Mouse (Mus musculus) liver, postnatal 0 days (tissue): ENCODE data around the gene Pnkp. TPM values are rescaled to one million over a fixed set of nuclear protein-coding genes. Genes with fewer than 3 reads are reported as not detected.
A peak's percentile ranks its signal among the peaks of the same experiment; 100 is the strongest.

ENCODE experiments used
- ATAC-seq: fragments of 200-750 bp; cut with Nextera tagmentation; 2 replicates; pipeline ENCODE4 v1.8.0; 2017; ENCODE audit warnings: mild to moderate bottlenecking, moderate library complexity
- DNase-seq: peaks from one replicate; pipeline ENCODE4 v3.0.0-alpha.2; 2016
- H3K27ac ChIP-seq: fragments of 300-500 bp; sonication (generic); 2 replicates; pipeline ENCODE4 v1.5.1; 2014; ENCODE audit warnings: antibody characterized with exemption, moderate library complexity, mild to moderate bottlenecking, low read depth
- H3K27me3 ChIP-seq: fragments of 300-500 bp; sonication (generic); 2 replicates; pipeline ENCODE4 v1.6.1; 2014; ENCODE audit warnings: low read length, control low read depth, mixed read lengths; ENCODE audit not compliant: insufficient read depth
- H3K36me3 ChIP-seq: fragments of 300-500 bp; sonication (generic); replicated peaks from 2 replicates; pipeline ENCODE4 v1.6.1; 2014; ENCODE audit warnings: mild to moderate bottlenecking, control low read depth, low read length, moderate library complexity, mixed read lengths; ENCODE audit not compliant: insufficient read depth
- H3K4me1 ChIP-seq: fragments of 300-500 bp; sonication (generic); 2 replicates; pipeline ENCODE4 v1.6.1; 2014; ENCODE audit warnings: antibody characterized with exemption, mild to moderate bottlenecking, control low read depth; ENCODE audit not compliant: insufficient read depth
- H3K4me2 ChIP-seq: fragments of 300-500 bp; sonication (generic); 2 replicates; pipeline ENCODE4 v1.6.1; 2014; ENCODE audit warnings: low read depth, mild to moderate bottlenecking, low read length, moderate library complexity, mixed read lengths
- H3K4me3 ChIP-seq: fragments of 300-500 bp; sonication (generic); 2 replicates; pipeline ENCODE4 v1.5.1; 2014; ENCODE audit warnings: low read depth, low read length
- H3K9ac ChIP-seq: fragments of 300-500 bp; sonication (generic); replicated peaks from 2 replicates; pipeline ENCODE4 v1.6.1; 2014; ENCODE audit warnings: mild to moderate bottlenecking, moderate library complexity
- H3K9me3 ChIP-seq: fragments of 300-500 bp; sonication (generic); 2 replicates; pipeline ENCODE4 v1.6.1; 2016; ENCODE audit warnings: mild to moderate bottlenecking, control low read depth, low read length, mixed read lengths
- CTCF ChIP-seq: sonication (generic); IDR thresholded peaks from 2 replicates; pipeline ENCODE4 v1.5.1; 2016; ENCODE audit warnings: antibody characterized with exemption, low read depth
- EP300 ChIP-seq: IDR thresholded peaks from 2 replicates; pipeline ENCODE4 v1.6.1; 2016; ENCODE audit warnings: antibody characterized with exemption, low read depth, mild to moderate bottlenecking
- WGBS: fragments of 180-500 bp; shearing (Covaris S2); extraction: QIAGEN DNeasy Blood & Tissue Kit; methylation state at CpG from one replicate; pipeline ENCODE4 v1.1.7; 2014; ENCODE audit not compliant: insufficient replicate concordance; 5-methylcytosine and 5-hydroxymethylcytosine counted together
- polyA plus RNA-seq: library from polyadenylated mRNA; unstranded; fragments of >200 nt; fragmentation: Nextera tagmentation; extraction: Ambion mirVana; gene quantifications from 2 replicates; pipeline ENCODE4 v1.2.1, GENCODE M21; 2015

The Pnkp gene
- polyA plus RNA-seq, 1 experiment from 2014 or later, result 27.9 TPM

DNA sequence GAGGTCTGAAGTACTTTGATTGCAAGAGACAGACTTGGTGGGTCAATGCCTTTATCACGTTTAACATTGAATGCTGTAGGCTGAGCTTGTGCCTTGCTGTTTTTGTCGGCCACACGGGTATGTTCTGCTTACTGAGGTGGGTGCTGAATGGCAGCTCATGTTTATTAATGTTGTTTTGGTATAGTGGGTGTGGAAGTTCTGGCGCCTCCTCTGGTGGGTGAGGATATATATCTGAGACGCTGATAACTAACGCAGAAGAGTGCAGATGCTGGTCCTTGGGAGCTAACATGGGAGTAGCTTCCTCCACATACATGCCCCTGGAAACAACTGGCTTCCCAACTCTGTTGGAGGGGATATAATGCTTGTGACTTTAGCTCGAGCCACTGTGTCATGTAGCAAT, 33.5 kb upstream of the Pnkp start:
- WGBS, result 33% methylated on average over 7 of the region's 7 CpGs
- ATAC-seq (no peak), DNase-seq (peak; percentile 29)
- Histone ChIP-seq H3K27ac (no peak overlapping the region), H3K9me3 (no peaks in the 10 kb centered on the region), H3K27me3 (no peaks in the 10 kb centered on the region), H3K36me3 (peaks cover 8% of the 10 kb centered on the region), H3K9ac (no peak overlapping the region), H3K4me3 (no peak overlapping the region), H3K4me2 (no peak overlapping the region), H3K4me1 (peaks cover 33% of the 10 kb centered on the region)
- TF ChIP-seq CTCF (peak; percentile 50), EP300 (no peak)

DNA sequence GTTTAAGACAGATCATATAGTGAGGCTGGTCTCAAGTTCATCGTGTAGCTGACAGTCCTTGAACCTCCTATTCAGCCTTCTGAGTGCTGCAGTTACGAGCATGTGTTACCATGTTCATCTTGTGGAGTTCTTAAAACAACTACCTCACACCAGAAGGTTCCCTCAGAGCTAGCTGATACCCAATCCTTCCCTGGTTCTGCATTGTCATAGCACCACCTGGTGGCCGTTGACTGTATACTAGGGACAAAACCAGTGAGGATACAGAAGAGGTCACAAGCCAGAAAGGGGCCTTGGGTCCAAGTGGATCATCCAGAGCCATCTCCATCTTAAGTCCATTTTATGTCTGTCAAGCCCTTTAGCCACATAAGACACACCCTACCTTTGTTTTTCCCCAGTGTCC, 32.1 kb upstream of the Pnkp start:
- H3K27ac ChIP-seq, result no peak overlapping the region
- ATAC-seq (no peak), DNase-seq (peak; percentile 86)
- peaks cover 19% of the 10 kb centered on the region; the same call in 1 of the 2 replicates for H3K4me1 ChIP-seq
- H3K27me3 ChIP-seq, result no peaks in the 10 kb centered on the region
- H3K4me2 ChIP-seq, result no peak overlapping the region
- 8% methylated on average over 3 of the region's 3 CpGs for WGBS
- no peak overlapping the region for H3K4me3 ChIP-seq
- H3K9ac ChIP-seq, result no peak overlapping the region
- H3K9me3 ChIP-seq, result no peaks in the 10 kb centered on the region
- H3K36me3 ChIP-seq, result peaks cover 22% of the 10 kb centered on the region
- TF ChIP-seq CTCF (peak; percentile 98), EP300 (no peak)

DNA sequence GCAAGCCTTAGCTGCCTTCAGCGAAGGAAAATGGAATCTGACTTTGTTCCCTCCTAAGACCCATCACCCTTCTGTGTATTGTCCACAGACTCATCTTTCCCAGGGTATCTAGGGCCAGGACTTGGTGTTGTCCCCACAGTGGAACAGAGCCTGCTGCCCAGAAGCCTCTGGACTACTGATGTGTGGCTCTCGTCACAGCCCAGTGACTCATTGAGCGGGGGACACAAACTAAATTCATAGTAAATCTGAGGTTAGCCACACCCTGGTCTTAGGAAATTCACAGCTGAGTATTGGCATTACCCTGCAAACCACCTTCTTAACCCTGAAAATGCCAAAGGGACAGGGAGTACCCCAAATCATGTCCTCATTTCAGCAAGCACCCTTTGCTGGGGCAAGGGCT, 30.2 kb upstream of the Pnkp start:
- DNase-seq (no peak), ATAC-seq (no peak)
- no peaks in the 10 kb centered on the region for H3K27me3 ChIP-seq
- H3K9me3 ChIP-seq, result no peaks in the 10 kb centered on the region
- no peak overlapping the region for H3K4me2 ChIP-seq
- no peak overlapping the region for H3K4me3 ChIP-seq
- TF ChIP-seq EP300, result no peak
- TF ChIP-seq CTCF, result no peak
- WGBS, result 72% methylated on average over 3 of the region's 3 CpGs
- peaks cover under 1% of the 10 kb centered on the region; the same call in 1 of the 2 replicates for H3K4me1 ChIP-seq
- no peak overlapping the region for H3K27ac ChIP-seq
- peaks cover 38% of the 10 kb centered on the region for H3K36me3 ChIP-seq
- no peak overlapping the region for H3K9ac ChIP-seq

DNA sequence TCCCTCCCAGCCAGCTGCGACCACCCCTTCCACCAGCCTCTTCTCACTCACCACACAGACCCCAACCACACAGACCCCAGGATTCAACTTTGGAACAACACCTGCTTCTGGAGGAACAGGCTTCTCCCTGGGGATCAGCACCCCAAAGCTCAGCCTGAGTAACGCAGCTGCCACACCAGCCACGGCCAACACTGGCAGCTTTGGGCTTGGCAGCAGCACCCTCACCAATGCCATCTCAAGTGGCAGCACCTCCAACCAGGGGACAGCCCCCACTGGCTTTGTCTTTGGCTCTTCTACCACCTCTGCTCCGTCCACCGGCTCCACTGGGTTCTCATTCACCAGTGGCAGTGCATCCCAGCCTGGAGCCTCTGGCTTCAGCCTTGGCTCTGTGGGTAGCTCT, 28.2 kb upstream of the Pnkp start:
- no peak for ATAC-seq
- TF ChIP-seq CTCF, result no peak
- no peak for TF ChIP-seq EP300
- no peak for DNase-seq
- Histone ChIP-seq H3K27me3 (no peaks in the 10 kb centered on the region), H3K9ac (no peak overlapping the region), H3K4me2 (no peak overlapping the region), H3K36me3 (peaks cover 38% of the 10 kb centered on the region), H3K27ac (no peak overlapping the region), H3K4me3 (no peak overlapping the region), H3K4me1 (no peaks in the 10 kb centered on the region), H3K9me3 (no peaks in the 10 kb centered on the region)
- 88% methylated on average over 5 of the region's 5 CpGs for WGBS

DNA sequence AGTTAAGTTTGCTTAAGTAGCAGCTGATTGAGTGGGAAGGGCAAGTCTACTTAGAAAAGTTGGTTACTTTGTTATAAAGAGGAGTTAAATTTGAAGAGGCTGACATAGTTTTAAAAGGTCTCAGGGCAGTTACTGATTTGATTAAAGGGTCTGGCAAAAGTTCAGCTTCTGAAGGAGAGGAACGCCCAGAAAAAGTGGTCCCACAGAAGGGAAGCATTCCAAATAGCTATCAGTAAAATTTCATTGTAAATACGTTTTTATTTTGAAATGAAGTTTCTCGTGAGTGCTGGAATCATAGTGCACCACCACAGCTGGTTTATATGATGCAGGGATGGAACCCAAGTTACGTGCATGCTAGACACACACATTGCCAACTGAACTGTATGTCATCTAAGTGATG, 24.2 kb upstream of the Pnkp start:
- H3K4me2 ChIP-seq, result no peak overlapping the region
- no peak overlapping the region for H3K27ac ChIP-seq
- no peaks in the 10 kb centered on the region for H3K27me3 ChIP-seq
- no peak overlapping the region for H3K9ac ChIP-seq
- WGBS, result 78% methylated on average over 4 of the region's 4 CpGs
- H3K9me3 ChIP-seq, result no peaks in the 10 kb centered on the region
- no peak overlapping the region for H3K4me3 ChIP-seq
- DNase-seq (no peak), ATAC-seq (no peak)
- peaks cover 32% of the 10 kb centered on the region for H3K36me3 ChIP-seq
- TF ChIP-seq EP300, result no peak
- TF ChIP-seq CTCF, result no peak
- H3K4me1 ChIP-seq, result peaks cover 9% of the 10 kb centered on the region

DNA sequence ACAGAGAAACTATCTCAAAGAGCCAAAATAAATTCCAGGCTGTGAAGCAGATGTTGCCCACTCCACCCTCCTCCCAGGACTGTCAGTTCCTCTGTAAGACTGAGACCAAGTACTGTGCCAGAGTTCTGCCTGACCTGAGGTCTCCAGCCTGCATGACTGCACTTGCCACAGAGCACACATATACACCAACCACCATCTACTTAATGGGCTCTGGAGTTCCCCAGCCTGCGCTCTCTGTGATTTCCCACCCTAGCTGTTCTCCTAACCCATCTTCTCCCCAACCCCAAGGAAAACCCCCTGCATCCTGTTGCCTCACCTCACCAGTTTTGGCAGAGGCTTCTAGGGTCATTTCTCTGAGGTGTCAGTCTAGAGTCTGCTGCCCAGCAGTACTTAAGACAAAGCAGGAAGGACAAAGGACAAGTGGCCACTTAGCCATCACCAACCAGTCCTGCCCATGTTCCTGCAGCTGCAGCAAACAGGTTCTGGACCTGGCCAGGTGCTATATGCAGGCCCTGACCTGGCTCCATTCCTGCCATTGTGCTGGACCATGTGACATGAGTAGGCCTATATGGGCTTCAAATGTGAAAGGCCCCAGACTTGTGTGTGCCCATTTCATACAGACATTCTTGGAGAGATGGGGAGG, 21.4 kb upstream of the Pnkp start:
- no peak overlapping the region for H3K4me3 ChIP-seq
- H3K4me2 ChIP-seq, result no peak overlapping the region
- ATAC-seq (no peak), DNase-seq (no peak)
- 0 out of 2 replicates have a peak, but pooled peaks cover 9% of the 10 kb centered on the region for H3K27me3 ChIP-seq
- no peak overlapping the region for H3K9ac ChIP-seq
- peaks cover 9% of the 10 kb centered on the region for H3K36me3 ChIP-seq
- TF ChIP-seq CTCF, result no peak
- no peak for TF ChIP-seq EP300
- no peak overlapping the region for H3K27ac ChIP-seq
- WGBS, result 91% methylated on average over 1 of the region's 1 CpGs
- peaks cover 24% of the 10 kb centered on the region for H3K4me1 ChIP-seq
- H3K9me3 ChIP-seq, result no peaks in the 10 kb centered on the region
